Mouse (Mus musculus) testis, adult 2 months (tissue): ENCODE measurements around the gene Pa2g4. TPM values are rescaled to one million over a fixed set of nuclear protein-coding genes. Genes with fewer than 3 reads are reported as not detected.
"Not testable (repeated sequence)": the region's sequence is repeated elsewhere in the genome, so short reads cannot be mapped to it uniquely, and the experiment has no call there.

Experiments
- H3K27ac ChIP-seq: fragments of 200-500 bp; 2 replicates; pipeline ENCODE4 v1.5.1; 2012; ENCODE audit warnings: low read depth, low read length; ENCODE audit not compliant: control insufficient read depth, insufficient read depth
- H3K27me3 ChIP-seq: fragments of 200-500 bp; 2 replicates; pipeline ENCODE4 v1.6.1; 2012; ENCODE audit warnings: mild to moderate bottlenecking, low read length, moderate library complexity; ENCODE audit not compliant: control insufficient read depth, insufficient read depth
- H3K36me3 ChIP-seq: fragments of 200-500 bp; 2 replicates; pipeline ENCODE4 v1.6.1; 2012; ENCODE audit warnings: mild to moderate bottlenecking, low read length; ENCODE audit not compliant: control insufficient read depth, insufficient read depth
- H3K4me1 ChIP-seq: fragments of 200-500 bp; 2 replicates; pipeline ENCODE4 v1.6.1; 2012; ENCODE audit warnings: low read length; ENCODE audit not compliant: control insufficient read depth, insufficient read depth
- H3K4me3 ChIP-seq: fragments of 200-500 bp; 2 replicates; pipeline ENCODE4 v1.5.1; 2012; ENCODE audit warnings: low read depth, mild to moderate bottlenecking, low read length, moderate library complexity, mixed read lengths; ENCODE audit not compliant: control insufficient read depth
- CTCF ChIP-seq: fragments of 200-500 bp; IDR thresholded peaks from 2 replicates; pipeline ENCODE4 v1.5.1; 2012; ENCODE audit warnings: low read depth, mild to moderate bottlenecking, inconsistent platforms, low read length, moderate library complexity; ENCODE audit not compliant: control insufficient read depth, insufficient read depth, insufficient replicate concordance
- POLR2A ChIP-seq: fragments of 200-500 bp; IDR thresholded peaks from 2 replicates; pipeline ENCODE4 v1.6.1; 2012; ENCODE audit warnings: low read depth, mild to moderate bottlenecking, inconsistent platforms, low read length, moderate library complexity; ENCODE audit not compliant: control insufficient read depth
- polyA plus RNA-seq: library from polyadenylated mRNA; depleted of rRNA; stranded (reverse); fragments of >200 nt; gene quantifications from 2 replicates; pipeline ENCODE4 v1.2.3, GENCODE M21; 2012

Gene Pa2g4
- polyA plus RNA-seq, 1 experiment = 36.5 TPM

GRCm38 (mm10) chr10:128548947-128549681, 16.7 kb downstream of the Pa2g4 start, which contains the start of gene Rpl41:
Rpl41 (minus strand) TSS chr10:128549305.
- H3K36me3 ChIP-seq = peaks cover 7% of the 10 kb centered on the region
- peak within 1 kb of the TSS; percentile 91 for H3K4me3 ChIP-seq
- TF ChIP-seq CTCF (no peak), POLR2A (peak; percentile 100)
- no peaks in the 10 kb centered on the region for H3K4me1 ChIP-seq
- peak within 1 kb of the TSS; percentile 96 for H3K27ac ChIP-seq
- H3K27me3 ChIP-seq = no peaks in the 10 kb centered on the region

GRCm38 (mm10) chr10:128548051-128548791, 17.6 kb downstream of the Pa2g4 start:
- not testable (repeated sequence) for H3K4me1 ChIP-seq, H3K27me3 ChIP-seq
- H3K4me3 ChIP-seq = peak overlapping the region; percentile 91
- peak overlapping the region; percentile 96 for H3K27ac ChIP-seq
- peaks cover 11% of the 10 kb centered on the region for H3K36me3 ChIP-seq

- Histone ChIP-seq H3K27ac (peak within 1 kb of the TSS; percentile 96), H3K36me3 (peaks cover 11% of the 10 kb centered on the region), H3K4me1 (no peaks in the 10 kb centered on the region), H3K27me3 (no peaks in the 10 kb centered on the region), H3K4me3 (peak within 1 kb of the TSS; percentile 91)
- TF ChIP-seq CTCF (no peak), POLR2A (peak; percentile 67)
Measured at GRCm38 (mm10) chr10:128547361-128548032, 18.3 kb downstream of the Pa2g4 start, which contains the start of gene Zc3h10. Zc3h10 (minus strand) TSS chr10:128547774.

- Histone ChIP-seq H3K36me3 (peaks cover 11% of the 10 kb centered on the region), H3K4me3 (peak overlapping the region; percentile 91)
- TF ChIP-seq CTCF = no peak
- TF ChIP-seq POLR2A = no peak
Measured at GRCm38 (mm10) chr10:128546787-128547186, 19.0 kb downstream of the Pa2g4 start.

GRCm38 (mm10) chr10:128546361-128546760, 19.4 kb downstream of the Pa2g4 start:
- Histone ChIP-seq H3K27me3 (no peaks in the 10 kb centered on the region), H3K27ac (no peak overlapping the region; the same call in 1 of the 2 replicates), H3K4me1 (no peaks in the 10 kb centered on the region), H3K4me3 (peak overlapping the region; percentile 91; the same call in 1 of the 2 replicates), H3K36me3 (peaks cover 11% of the 10 kb centered on the region)
- no peak for TF ChIP-seq CTCF
- no peak for TF ChIP-seq POLR2A

More at GRCm38 (mm10) chr10:128546787-128547186, 19.0 kb downstream of the Pa2g4 start:
- H3K27ac ChIP-seq = peak overlapping the region; percentile 69
- no peaks in the 10 kb centered on the region for H3K4me1 ChIP-seq
- no peaks in the 10 kb centered on the region for H3K27me3 ChIP-seq

- Histone ChIP-seq H3K36me3 (peaks cover 11% of the 10 kb centered on the region), H3K4me3 (peak overlapping the region; percentile 78), H3K27me3 (no peaks in the 10 kb centered on the region), H3K4me1 (no peaks in the 10 kb centered on the region), H3K27ac (no peak overlapping the region)
- TF ChIP-seq POLR2A = no peak
- no peak for TF ChIP-seq CTCF
Measured at GRCm38 (mm10) chr10:128545570-128545898, 20.3 kb downstream of the Pa2g4 start.
